Mouse (Mus musculus) heart, postnatal 10 days (tissue): ENCODE data around the gene Gabbr2. TPM values are rescaled to one million over a fixed set of nuclear protein-coding genes. Genes with fewer than 3 reads are reported as not detected.
A peak's percentile ranks its signal among the peaks of the same experiment; 100 is the strongest.

ENCODE experiments used
- DNase-seq, 2 experiments: peaks; one replicate each; pipeline ENCODE4 v3.0.0; 2021
- intact Hi-C: fragments of 180-260 bp; cut with DNase I; formaldehyde crosslinking; loops from one replicate; pipeline ENCODE4 v1.15.1; 2025
- total RNA-seq, 2 experiments: library from RNA; stranded (reverse); gene quantifications; 2 replicates each; pipeline ENCODE4 v1.2.3; 2021

Gabbr2 gene
- total RNA-seq, 2 experiments from 2014 or later, result 0.05 to 0.31 TPM

- DNase-seq, result no peak
- intact Hi-C loops, result no loop called here
These were observed 162.0 kb downstream of the Gabbr2 start for GRCm38 (mm10) chr4:46829656-46830055.

- no peak for DNase-seq
- intact Hi-C loops, result no loop called here
These were observed 163.5 kb downstream of the Gabbr2 start for GRCm38 (mm10) chr4:46828141-46828571.

- intact Hi-C loops, result no loop called here
- DNase-seq, result no peak
These were observed 164.2 kb downstream of the Gabbr2 start for GRCm38 (mm10) chr4:46827471-46827870.

- intact Hi-C loops, result no loop called here
These were observed 165.7 kb downstream of the Gabbr2 start for GRCm38 (mm10) chr4:46825846-46826529.

GRCm38 (mm10) chr4:46823738-46824137, 167.9 kb downstream of the Gabbr2 start:
- intact Hi-C loops, result no loop called here
- DNase-seq, result no peak

More at GRCm38 (mm10) chr4:46825846-46826529, 165.7 kb downstream of the Gabbr2 start:
- no peak for DNase-seq

- intact Hi-C loops, result no loop called here
- DNase-seq, result no peak
These were observed 170.0 kb downstream of the Gabbr2 start for GRCm38 (mm10) chr4:46821709-46822108.

- DNase-seq, result no peak
- intact Hi-C loops, result no loop called here
These were observed 176.7 kb downstream of the Gabbr2 start for GRCm38 (mm10) chr4:46814954-46815353.

- intact Hi-C loops, result no loop called here
- DNase-seq, result no peak
These were observed 177.4 kb downstream of the Gabbr2 start for GRCm38 (mm10) chr4:46814236-46814635.

- intact Hi-C loops, result no loop called here
- DNase-seq, result no peak
These were observed 180.5 kb downstream of the Gabbr2 start for GRCm38 (mm10) chr4:46811165-46811564.

- DNase-seq, result no peak
- intact Hi-C loops, result no loop called here
These were observed 184.8 kb downstream of the Gabbr2 start for GRCm38 (mm10) chr4:46806876-46807275.

- no peak for DNase-seq
- intact Hi-C loops, result no loop called here
These were observed 185.8 kb downstream of the Gabbr2 start for GRCm38 (mm10) chr4:46805910-46806309.

GRCm38 (mm10) chr4:46802386-46802785, 189.3 kb downstream of the Gabbr2 start:
- no peak for DNase-seq
- intact Hi-C loops, result no loop called here

- DNase-seq, result no peak
- intact Hi-C loops, result no loop called here
These were observed 191.8 kb downstream of the Gabbr2 start for GRCm38 (mm10) chr4:46799904-46800303.

GRCm38 (mm10) chr4:46795707-46796106, 196.0 kb downstream of the Gabbr2 start:
- DNase-seq, result no peak
- intact Hi-C loops, result no loop called here

- no peak for DNase-seq
- intact Hi-C loops, result no loop called here
These were observed 197.1 kb downstream of the Gabbr2 start for GRCm38 (mm10) chr4:46794583-46794982.

GRCm38 (mm10) chr4:46792280-46793026, 199.2 kb downstream of the Gabbr2 start:
- DNase-seq, result peak in 1 of 2 experiments; percentile 47
- intact Hi-C loops, result no loop called here

- intact Hi-C loops, result no loop called here
- no peak for DNase-seq
These were observed 200.3 kb downstream of the Gabbr2 start for GRCm38 (mm10) chr4:46791268-46791951.

GRCm38 (mm10) chr4:46790609-46791267, 200.9 kb downstream of the Gabbr2 start:
- intact Hi-C loops, result no loop called here
- DNase-seq, result no peak

- intact Hi-C loops, result no loop called here
These were observed 207.1 kb downstream of the Gabbr2 start for GRCm38 (mm10) chr4:46784430-46785049.

GRCm38 (mm10) chr4:46781109-46781508, 210.6 kb downstream of the Gabbr2 start:
- DNase-seq, result no peak
- intact Hi-C loops, result no loop called here

More at GRCm38 (mm10) chr4:46784430-46785049, 207.1 kb downstream of the Gabbr2 start:
- DNase-seq, result no peak
